Mouse (Mus musculus): ENCODE data around the gene Daam1.
A peak's percentile ranks its signal among the peaks of the same experiment; 100 is the strongest.

Gene Daam1

GRCm38 (mm10) chr12:71865937-71866336 lies 35.1 kb downstream of the Daam1 start:
- DNase-seq, result no peak

GRCm38 (mm10) chr12:71867345-71868240 lies 36.7 kb downstream of the Daam1 start:
- no peak for DNase-seq

GRCm38 (mm10) chr12:71870644-71871043 lies 39.8 kb downstream of the Daam1 start:
- DNase-seq, result peak; percentile 4

DNA sequence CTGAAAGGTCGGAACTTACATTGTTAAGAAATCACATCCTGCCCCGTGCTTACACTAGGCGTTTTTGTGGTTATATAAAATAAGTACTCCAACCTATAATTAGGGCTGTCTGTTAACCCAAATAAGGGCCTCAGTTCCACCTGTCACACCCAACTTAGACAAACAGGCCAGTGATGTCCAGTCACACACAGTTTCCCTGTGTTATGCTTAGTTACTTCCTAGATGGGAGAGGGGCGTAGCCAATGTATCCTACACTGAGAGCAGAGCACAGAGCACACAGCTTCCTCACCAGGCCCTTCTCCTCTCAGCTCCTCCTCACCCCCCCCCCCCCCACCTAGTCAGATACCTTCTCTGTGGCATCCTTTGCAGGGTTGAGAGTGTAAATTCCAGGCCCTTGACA lies 41.5 kb downstream of the Daam1 start:
- no peak for DNase-seq

DNA sequence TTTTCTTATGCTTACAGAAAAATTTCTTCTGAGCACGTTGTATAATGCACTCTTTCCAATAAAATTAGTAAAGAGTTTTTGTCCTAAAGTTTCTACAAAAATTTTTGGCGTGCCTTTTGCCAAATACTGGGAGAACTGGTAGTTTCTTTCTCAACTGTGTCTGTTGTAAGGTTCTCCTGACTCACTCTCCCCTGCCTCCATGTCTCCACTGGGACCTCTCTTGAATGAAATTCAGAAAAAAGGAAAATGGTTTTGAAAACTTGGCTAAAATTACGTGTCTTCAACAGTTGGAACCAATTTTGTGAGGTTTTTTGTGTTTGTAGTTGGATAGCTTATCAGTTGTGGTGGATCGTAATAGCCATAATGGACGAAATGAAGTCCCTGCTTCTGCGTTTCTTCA lies 43.7 kb downstream of the Daam1 start:
- no peak for DNase-seq

DNA sequence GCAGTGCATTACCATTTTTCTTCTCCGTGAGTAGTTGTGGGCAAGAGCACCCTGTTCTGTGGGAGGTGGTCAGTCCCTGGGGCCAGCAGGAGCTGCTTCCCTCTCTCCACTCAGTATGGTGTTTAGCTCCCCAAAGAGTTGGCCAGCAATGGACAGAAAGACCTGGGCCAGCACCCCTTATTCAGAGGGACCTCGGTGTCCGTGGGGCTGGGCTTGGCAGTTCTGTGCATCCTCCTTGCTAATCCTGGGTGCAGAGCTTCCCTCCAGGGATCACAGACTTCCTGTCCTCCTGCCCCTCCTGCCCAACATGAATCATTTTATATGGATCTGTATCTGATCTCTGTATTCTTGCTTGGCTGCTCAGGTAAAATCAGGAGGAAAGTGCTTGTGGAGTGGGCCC lies 44.1 kb downstream of the Daam1 start:
- no peak for DNase-seq

DNA sequence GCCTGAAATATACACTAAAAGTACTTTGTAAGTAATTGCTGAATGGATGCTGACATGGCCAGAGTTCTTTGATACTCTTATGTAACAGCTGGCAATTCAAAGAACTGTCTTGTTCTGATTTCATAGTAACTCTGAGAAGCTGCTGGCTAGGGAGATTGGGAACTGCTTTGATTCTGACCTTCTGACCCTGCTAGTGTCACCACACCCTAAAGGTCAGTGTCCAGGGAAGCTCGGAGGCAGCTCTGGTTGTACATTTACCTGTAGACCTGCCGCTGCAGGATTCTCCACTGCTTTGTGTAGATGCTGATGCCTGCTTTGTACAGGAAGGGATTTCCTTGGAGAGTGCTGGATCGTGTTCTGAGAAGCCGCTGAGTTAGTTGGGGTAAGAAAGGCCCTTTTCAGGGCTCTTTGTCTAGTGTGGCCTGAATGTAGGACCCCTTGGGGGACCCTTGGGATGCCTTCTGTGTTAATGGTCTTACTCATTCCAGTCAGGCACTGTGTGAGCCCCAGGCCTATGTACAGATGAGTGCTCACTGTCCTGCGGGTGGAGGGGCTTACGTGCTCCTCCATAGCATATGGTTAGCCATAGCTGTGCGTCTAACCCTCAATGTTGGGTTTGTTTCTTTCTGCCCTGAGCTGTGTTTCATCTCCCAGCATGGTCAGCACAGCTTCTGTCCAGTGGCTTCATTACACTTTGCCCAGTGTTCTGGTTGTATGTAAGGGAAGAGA lies 45.0 kb downstream of the Daam1 start:
- DNase-seq, result no peak

DNA sequence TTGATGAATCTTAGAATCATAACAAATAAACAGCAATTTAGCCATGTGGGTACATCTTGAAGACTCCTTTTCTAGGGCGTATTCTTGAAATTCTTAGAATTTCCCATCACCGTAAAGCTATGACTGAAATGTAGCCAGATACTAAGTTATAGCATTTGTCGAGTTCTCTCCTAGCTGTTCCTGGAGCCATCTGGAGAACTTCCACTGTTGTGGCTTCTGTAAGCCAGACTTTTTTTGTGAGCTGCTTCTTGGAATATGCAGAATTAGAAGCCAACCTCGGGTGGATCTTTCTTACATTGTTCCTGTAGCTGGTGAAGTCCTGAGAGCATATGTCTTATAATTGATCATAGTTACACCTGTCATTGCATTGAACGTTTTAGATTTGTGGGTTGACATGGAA lies 50.1 kb downstream of the Daam1 start:
- DNase-seq, result no peak

- DNase-seq, result no peak
Measured at GRCm38 (mm10) chr12:71881477-71881876, 50.6 kb downstream of the Daam1 start.

DNA sequence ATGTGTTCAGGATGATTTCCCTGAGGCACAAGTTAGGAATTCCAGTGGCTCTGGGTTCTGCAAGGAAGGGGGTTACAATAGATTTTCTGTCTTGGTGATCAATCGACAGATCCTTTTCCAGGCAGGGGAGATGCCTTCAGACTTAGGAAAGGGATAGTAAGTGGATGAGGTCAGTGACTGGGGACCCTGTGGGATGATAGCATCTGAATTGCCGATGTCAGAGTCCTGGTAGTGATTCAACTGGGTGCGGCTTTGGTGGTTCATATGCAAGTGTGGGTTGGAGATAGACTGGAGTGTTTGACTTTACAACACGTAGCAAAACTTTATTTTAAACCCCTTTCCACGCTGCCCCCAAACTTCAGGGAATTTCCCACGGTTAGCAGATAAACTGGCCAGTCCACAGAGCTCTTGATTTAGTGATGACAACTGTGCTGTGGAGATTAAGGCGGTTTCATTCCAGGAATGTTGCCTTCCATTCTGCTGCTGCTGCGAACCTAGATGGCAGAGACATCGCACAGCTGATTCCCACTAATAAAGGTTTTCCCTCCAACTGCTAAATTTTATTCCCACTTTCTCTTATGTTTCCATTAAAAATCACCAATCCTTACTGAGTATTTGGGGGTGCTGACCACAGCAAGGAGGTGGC lies 52.3 kb downstream of the Daam1 start:
- no peak for DNase-seq

GRCm38 (mm10) chr12:71885170-71885574 lies 54.3 kb downstream of the Daam1 start:
- no peak for DNase-seq

GRCm38 (mm10) chr12:71885717-71886116 lies 54.8 kb downstream of the Daam1 start:
- DNase-seq, result no peak

GRCm38 (mm10) chr12:71886406-71886805 lies 55.5 kb downstream of the Daam1 start:
- DNase-seq, result no peak

- no peak for DNase-seq
Measured at GRCm38 (mm10) chr12:71886941-71887340, 56.1 kb downstream of the Daam1 start.

GRCm38 (mm10) chr12:71888370-71888769 lies 57.5 kb downstream of the Daam1 start:
- no peak for DNase-seq

- DNase-seq, result no peak
Measured at GRCm38 (mm10) chr12:71889266-71889665, 58.4 kb downstream of the Daam1 start.

- DNase-seq, result no peak
Measured at GRCm38 (mm10) chr12:71890282-71890681, 59.4 kb downstream of the Daam1 start.

- DNase-seq, result no peak
Measured at GRCm38 (mm10) chr12:71891729-71892355, 61.0 kb downstream of the Daam1 start.

DNA sequence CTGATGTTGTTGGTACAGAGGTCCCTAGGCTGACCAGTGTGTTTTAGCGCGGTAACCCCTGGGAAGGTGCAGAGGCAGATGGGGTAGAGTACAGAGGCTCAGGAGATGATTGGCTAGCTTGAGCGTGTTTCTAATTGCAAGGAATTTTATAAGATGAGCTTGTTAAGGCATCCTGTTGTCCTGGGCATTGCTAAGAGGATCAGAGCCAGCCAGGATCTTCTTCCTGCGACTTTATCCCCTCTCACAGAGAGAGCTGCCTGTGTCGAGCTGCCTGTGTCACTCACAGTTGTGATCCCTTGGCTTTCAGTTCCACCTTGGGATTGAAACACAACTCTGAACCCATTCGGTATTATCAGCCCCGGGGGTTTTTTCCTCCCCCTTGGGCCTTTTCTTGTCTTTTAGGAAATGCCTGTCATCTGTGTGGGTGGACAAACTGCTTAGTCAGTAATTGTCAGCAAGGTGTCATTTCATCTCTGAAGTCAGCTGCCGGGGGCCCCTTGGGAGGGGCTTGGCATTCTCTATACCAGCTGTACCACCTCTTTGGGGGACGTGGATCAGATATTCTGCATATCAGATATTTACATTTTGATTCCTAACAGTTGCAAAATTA lies 62.2 kb downstream of the Daam1 start:
- no peak for DNase-seq

DNA sequence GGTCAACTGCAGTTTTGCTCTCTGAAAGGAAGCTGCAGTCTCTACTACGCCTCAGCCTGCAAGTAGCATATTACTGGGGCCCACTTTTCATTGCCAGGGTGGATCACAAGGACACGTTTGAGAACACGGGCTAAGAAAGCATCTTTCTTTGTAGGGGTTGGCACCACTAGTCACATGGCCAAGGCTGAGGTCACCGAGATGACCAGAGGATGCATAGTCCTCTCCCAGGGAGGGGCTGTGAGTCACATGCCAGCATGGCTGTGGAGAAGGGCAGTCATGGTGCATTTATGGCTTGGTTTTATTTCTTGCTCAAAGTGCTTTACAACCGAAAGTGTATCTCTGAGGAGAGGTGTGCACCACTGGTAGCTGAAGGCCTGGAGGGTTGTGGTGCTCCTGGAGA lies 67.4 kb downstream of the Daam1 start:
- no peak for DNase-seq

- DNase-seq, result no peak
Measured at GRCm38 (mm10) chr12:71898666-71899520, 68.0 kb downstream of the Daam1 start.

- no peak for DNase-seq
Measured at GRCm38 (mm10) chr12:71899566-71899965, 68.7 kb downstream of the Daam1 start.

All from thymus, postnatal 25 days (tissue).